Mouse (Mus musculus) left cerebral cortex, postnatal 36 days (tissue): ENCODE measurements around the gene Nudt3. TPM values are rescaled to one million over a fixed set of nuclear protein-coding genes. Genes with fewer than 3 reads are reported as not detected.

Experiments used
- total RNA-seq, 2 experiments: library from RNA; stranded (reverse); gene quantifications; 2 replicates each; pipeline ENCODE4 v1.2.3; 2021

Nudt3 gene
- total RNA-seq, 2 experiments from 2014 or later, result 511 to 604 TPM

Other genes starting within 250 kb of the Nudt3 start
- gene Grm4, start 102.1 kb downstream of the Nudt3 start, total RNA-seq, result 10 to 100 TPM; 23.0 to 27.0 TPM
- gene Hmga1, start 67.0 kb downstream of the Nudt3 start, total RNA-seq, result 10 to 100 TPM; 55.3 to 58.7 TPM
- gene AI413582, start 57.7 kb downstream of the Nudt3 start, total RNA-seq, result 10 to 100 TPM; 85.5 to 94.2 TPM
- gene RPS10-NUDT3, start 11.7 kb upstream of the Nudt3 start, total RNA-seq, result not detected
- gene Rps10, start 13.2 kb upstream of the Nudt3 start, total RNA-seq, result 100 to 1,000 TPM; 430 to 478 TPM
- gene Pacsin1, start 32.0 kb upstream of the Nudt3 start, total RNA-seq, result 100 to 1,000 TPM; 422 to 452 TPM
- under 1 TPM; 0.48 to 0.49 TPM for gene Spdef, start 105.5 kb upstream of the Nudt3 start, total RNA-seq
- gene D17Wsu92e, start 197.2 kb upstream of the Nudt3 start, total RNA-seq, result 100 to 1,000 TPM; 205 to 222 TPM
- 10 to 100 TPM; 49.7 to 53.0 TPM for gene Snrpc, start 214.7 kb upstream of the Nudt3 start, total RNA-seq
- 10 to 100 TPM; 15.7 to 24.8 TPM for gene Uhrf1bp1, start 232.9 kb upstream of the Nudt3 start, total RNA-seq